7 mouse cellular contexts compared by ENCODE assay signal in genomic region chr2:119262978-119263377, GRCm38 (mm10). TPM values are rescaled to one million over a fixed set of nuclear protein-coding genes. Genes with fewer than 3 reads are reported as not detected.
A peak's percentile ranks its signal among the peaks of the same experiment; 100 is the strongest.
DNase-seq lines count a peak whose midpoint lies in the region; ATAC-seq lines count a peak whose summit lies in the region.

No protein-coding gene starts in this region.

- ATAC-seq in megakaryocyte, adult 5-6 weeks (ENCODE audit: poor library complexity, severe bottlenecking) = peak; percentile 93

- DNase-seq in 416B (ENCODE audit: low read depth) (peak; percentile 99), MN1 (ENCODE audit: low spot score) (peak; percentile 94)
- peak; percentile 57 for DNase-seq in gastrocnemius, postnatal 10 days
- peak; percentile 82 for DNase-seq in kidney, adult 9 months
- no peak for DNase-seq in layer of hippocampus, postnatal 10 days (ENCODE audit: low spot score in 2 of 2)
- no peak for DNase-seq in right cerebral cortex, adult 18-20 months

RNA-seq across cellular contexts. Expression of gene Rhov, which starts 8.1 kb away (rescaled TPM):
- not detected for total RNA-seq in gastrocnemius, postnatal 10 days (2021)
- total RNA-seq in megakaryocyte, adult 5-6 weeks (2015) = 0.16 and 0.59 TPM in 2 replicates
- total RNA-seq in megakaryocyte, adult 5-6 weeks (2017) = 0.28 and 0.81 TPM in 2 replicates
- total RNA-seq in layer of hippocampus, postnatal 10 days (2021) = 10 to 100 TPM; 12.4 to 15.6 TPM

RNA-seq across cellular contexts. Expression of gene Vps18, which starts 25.6 kb away (rescaled TPM):
- 1 to 10 TPM; 9.7 to 9.9 TPM for total RNA-seq in gastrocnemius, postnatal 10 days (2021)
- total RNA-seq in megakaryocyte, adult 5-6 weeks (2015) = 8.9 and 9.0 TPM in 2 replicates
- 19.6 and 21.2 TPM in 2 replicates for total RNA-seq in megakaryocyte, adult 5-6 weeks (2017)
- 10 to 100 TPM; 31.7 to 34.3 TPM for total RNA-seq in layer of hippocampus, postnatal 10 days (2021)

RNA-seq across cellular contexts. Expression of gene Spint1, which starts 25.8 kb away (rescaled TPM):
- total RNA-seq in gastrocnemius, postnatal 10 days (2021) = under 1 TPM; 0.18 to 0.49 TPM
- not detected in 2 replicates for total RNA-seq in megakaryocyte, adult 5-6 weeks (2015)
- not detected in 2 replicates for total RNA-seq in megakaryocyte, adult 5-6 weeks (2017)
- under 1 TPM; 0.27 to 0.59 TPM for total RNA-seq in layer of hippocampus, postnatal 10 days (2021)

RNA-seq across cellular contexts. Expression of gene Ppp1r14d, which starts 33.3 kb away (rescaled TPM):
- total RNA-seq in gastrocnemius, postnatal 10 days (2021) = not detected
- not detected in 2 replicates for total RNA-seq in megakaryocyte, adult 5-6 weeks (2015)
- not detected in 2 replicates for total RNA-seq in megakaryocyte, adult 5-6 weeks (2017)
- total RNA-seq in layer of hippocampus, postnatal 10 days (2021) = not detected

RNA-seq across cellular contexts. Expression of gene Dnajc17, which starts 54.4 kb away (rescaled TPM):
- total RNA-seq in gastrocnemius, postnatal 10 days (2021) = 10 to 100 TPM; 11.8 to 11.9 TPM
- total RNA-seq in megakaryocyte, adult 5-6 weeks (2015) = 22.8 and 24.1 TPM in 2 replicates
- 46.7 and 50.7 TPM in 2 replicates for total RNA-seq in megakaryocyte, adult 5-6 weeks (2017)
- 10 to 100 TPM; 19.0 to 22.6 TPM for total RNA-seq in layer of hippocampus, postnatal 10 days (2021)

Comparison
In these comparisons a context has a peak if more than half of its experiments do, and no peak if none do; other contexts are left out.
1. DNase-seq: peak in 416B (single experiment), MN1 (single experiment), gastrocnemius, postnatal 10 days (single experiment) and kidney, adult 9 months (single experiment); none in layer of hippocampus, postnatal 10 days (0 of 2) and right cerebral cortex, adult 18-20 months (single experiment).
2. RNA of gene Rhov, which starts 8.1 kb away (total RNA-seq): 12.4 to 15.6 TPM in layer of hippocampus, postnatal 10 days; 0.16 to 0.81 TPM in megakaryocyte, adult 5-6 weeks and not detected in gastrocnemius, postnatal 10 days; every median in the first group is over 4 times any median in the second.